ENCODE assay signal across 10 mouse cellular contexts in genomic region chr13:41758550-41759465, GRCm38 (mm10).
DNase-seq lines count a peak whose midpoint lies in the region; TF ChIP-seq lines count a peak whose summit lies in the region.
"Had no signal": no experiment of that assay in that cellular context is flagged by ENCODE, and none has a peak within 500 bp of the region (broad histone marks: within the 10 kb centered on the region; RNA-seq: fewer than 3 reads in every experiment).

No protein-coding gene starts in this region.

- TF ChIP-seq POLR2A in heart, adult 2 months (IDR thresholded peaks at IDR 0.05; ENCODE audit: insufficient read depth, low read depth, low read length), result no peak

- TF ChIP-seq EP300 in heart, adult 2 months (IDR thresholded peaks at IDR 0.05; ENCODE audit: insufficient read depth, low read depth, low read length), result no peak

- no peak for TF ChIP-seq CTCF in heart, adult 2 months (IDR thresholded peaks at IDR 0.05)

- peak; percentile 33 to 54 for DNase-seq in layer of hippocampus, adult 18-20 months (ENCODE audit: low spot score in 2 of 2)
- DNase-seq in layer of hippocampus, adult 9-10 months (ENCODE audit: low spot score), result no peak
- DNase-seq in cerebellum, postnatal 25 days, result peak; percentile 30 to 32
- peak; percentile 45 for DNase-seq in layer of hippocampus, adult 9-11 months
- DNase-seq in right cerebral cortex, postnatal 25 days, result peak; percentile 50
- DNase-seq in heart, adult 2 months, result no peak
- DNase-seq in heart, adult 9 months (ENCODE audit: low spot score in 2 of 2), result no peak
- no peak for DNase-seq in heart, adult 8-10 months (ENCODE audit: low spot score)
- DNase-seq: kidney, adult 2 months had no signal

- 83% methylated on average over 19 of the region's 19 CpGs for WGBS in heart, adult 2 months

- H3K4me1 ChIP-seq in heart, adult 2 months (ENCODE audit: control insufficient read depth, insufficient read depth, low read length), result no peaks in the 10 kb centered on the region
- H3K4me1 ChIP-seq: lung, embryonic 15.5 days had no signal

- H3K36me3 ChIP-seq in heart, adult 2 months (ENCODE audit: control insufficient read depth, insufficient read depth, low read length), result no peaks in the 10 kb centered on the region
- H3K36me3 ChIP-seq: lung, embryonic 15.5 days had no signal

- H3K9ac ChIP-seq in heart, adult 2 months (ENCODE audit: low read depth, low read length), result no peak overlapping the region
- H3K9ac ChIP-seq: lung, embryonic 15.5 days had no signal

- no peak overlapping the region for H3K4me3 ChIP-seq in heart, adult 2 months
- H3K4me3 ChIP-seq: lung, embryonic 15.5 days had no signal

- H3K27ac ChIP-seq in heart, adult 2 months, result no peak overlapping the region
- H3K27ac ChIP-seq: lung, embryonic 15.5 days had no signal

- intact Hi-C loops in heart, adult 2 months (cut with DNase I), result no loop called here

- no peaks in the 10 kb centered on the region for H3K27me3 ChIP-seq in heart, adult 2 months (ENCODE audit: control insufficient read depth, insufficient read depth, low read length)
- H3K27me3 ChIP-seq: lung, embryonic 15.5 days had no signal

- no peaks in the 10 kb centered on the region for H3K79me2 ChIP-seq in heart, adult 2 months (replicated peaks; ENCODE audit: control insufficient read depth, insufficient read depth, low read length)

Comparison
In these comparisons a context has a peak if more than half of its experiments do, and no peak if none do; other contexts are left out.
1. DNase-seq: peak in layer of hippocampus, adult 18-20 months (2 of 2), cerebellum, postnatal 25 days (2 of 2), layer of hippocampus, adult 9-11 months (single experiment) and right cerebral cortex, postnatal 25 days (single experiment); none in layer of hippocampus, adult 9-10 months (single experiment), heart, adult 2 months (0 of 2), heart, adult 9 months (0 of 2) and heart, adult 8-10 months (single experiment).